Mouse (Mus musculus) heart, adult 2 months (tissue): Measurements from ENCODE around the gene Pitpnb.

Experiments used
- CTCF ChIP-seq: fragments of 200-600 bp; IDR thresholded peaks from 2 replicates; pipeline ENCODE4 v1.8.1; 2022; ENCODE audit warnings: antibody characterized with exemption, mild to moderate bottlenecking, moderate library complexity
- EP300 ChIP-seq: fragments of 200-500 bp; IDR thresholded peaks from 2 replicates; pipeline ENCODE4 v1.6.1; 2011; ENCODE audit warnings: low read depth, low read length, control low read depth; ENCODE audit not compliant: insufficient read depth

DNA sequence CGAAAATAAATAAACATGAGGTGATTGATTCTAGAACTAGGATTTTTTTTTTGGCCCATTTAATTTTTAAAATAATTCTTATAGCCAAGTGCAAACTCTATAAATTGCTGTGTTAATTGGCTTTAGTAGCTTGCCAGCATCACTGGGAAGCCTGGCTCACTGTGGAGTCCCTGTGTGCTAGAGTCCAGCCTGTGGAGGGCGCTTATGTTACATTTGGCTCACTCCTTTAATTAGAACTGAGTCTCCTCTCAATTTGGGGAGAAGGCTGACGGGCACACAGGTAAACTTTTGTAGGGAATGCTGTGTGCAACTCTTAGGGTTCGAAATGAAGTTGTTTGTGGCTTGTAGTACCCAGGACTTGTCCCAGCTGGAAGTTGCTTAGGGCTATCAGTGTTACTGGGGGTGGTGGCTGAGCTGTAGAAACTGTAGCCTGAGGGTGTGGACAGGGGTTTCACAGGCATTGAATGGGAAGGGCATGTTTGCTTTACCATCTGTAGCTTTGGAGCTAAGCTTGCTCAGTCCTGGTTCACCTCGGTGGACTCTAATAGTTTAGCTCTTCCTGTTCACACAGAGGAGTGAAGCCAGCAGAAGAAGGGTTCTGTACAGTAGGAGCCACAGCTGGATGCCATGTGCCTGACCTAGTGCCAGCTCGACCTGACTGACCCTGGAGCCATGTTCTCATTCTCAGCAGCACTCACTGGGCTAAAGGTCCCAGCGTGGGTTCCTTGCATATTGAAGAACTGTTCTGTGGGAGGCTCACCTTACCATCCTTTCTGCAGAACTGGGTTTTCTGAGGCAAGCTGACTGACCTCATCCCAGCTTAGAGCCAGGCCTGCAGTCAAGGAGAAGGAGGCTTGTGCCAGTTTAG, 47.8 kb downstream of the Pitpnb start:
- peak; percentile 54 for TF ChIP-seq CTCF
- peak; percentile 69 for TF ChIP-seq EP300
